In the genomic region with DNA sequence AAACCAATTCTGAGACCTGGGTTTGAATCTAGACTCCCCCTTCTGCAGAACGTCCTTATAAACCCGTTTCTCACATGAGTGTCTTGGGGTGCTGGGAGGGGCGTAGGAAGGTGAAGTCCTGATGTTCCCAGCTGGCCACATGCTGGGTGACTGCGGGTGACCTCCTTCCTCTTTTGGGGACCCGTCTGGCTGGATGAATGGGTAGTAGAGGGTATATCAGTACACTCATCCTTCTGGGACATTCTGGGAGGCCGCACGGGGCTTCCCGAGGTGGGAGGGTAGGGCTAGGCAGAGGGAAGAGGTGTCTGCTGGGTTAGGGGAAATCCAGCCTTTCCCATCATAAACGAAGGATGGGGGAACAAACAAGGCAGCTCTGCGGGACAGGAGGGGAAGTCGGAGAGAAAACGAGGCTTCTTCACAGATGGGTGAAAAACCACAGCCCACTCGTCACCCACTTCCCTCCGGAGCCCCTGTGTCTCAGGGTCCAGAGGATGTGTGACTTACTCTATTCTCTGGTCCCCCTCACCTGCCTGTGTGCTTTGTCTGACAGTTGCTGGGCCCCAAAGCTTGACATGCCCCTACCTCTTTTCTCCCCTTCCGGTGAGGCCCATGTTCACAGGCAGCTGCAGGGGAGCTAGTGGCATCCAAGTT, we compare ENCODE assay signal across 19 mouse cellular contexts. TPM values are rescaled to one million over a fixed set of nuclear protein-coding genes. Genes with fewer than 3 reads are reported as not detected.
DNase-seq lines count a peak whose midpoint lies in the region; ATAC-seq and TF ChIP-seq lines count a peak whose summit lies in the region.
"Had no signal": no experiment of that assay in that cellular context is flagged by ENCODE, and none has a peak within 500 bp of the region (broad histone marks: within the 10 kb centered on the region; RNA-seq: fewer than 3 reads in every experiment).

No protein-coding gene starts in this region.

- ATAC-seq in heart, embryonic 16.5 days (replicated peaks; ENCODE audit: extremely low read depth, insufficient read depth, low FRiP score) = peak; percentile 37
- ATAC-seq in inflammation-experienced regulatory T-cells, adult 6 months = peak; percentile 62
- ATAC-seq in stomach, postnatal 0 days (ENCODE audit: low FRiP score, low TSS enrichment) = no peak
- ATAC-seq: forebrain, embryonic 14.5 days had no signal

- DNase-seq in heart, postnatal 14 days = no peak
- DNase-seq in CD4-positive, CD25-positive, alpha-beta regulatory T cell, adult 2 months (ENCODE audit: low read depth, low spot score) = peak; percentile 56
- peak; percentile 72 to 84 for DNase-seq in thymus, adult 18-20 months
- DNase-seq in left cerebral cortex, adult 9 months (ENCODE audit: low spot score in 2 of 2) = no peak
- no peak for DNase-seq in stomach, postnatal 0 days (ENCODE audit: low spot score)
- DNase-seq in adrenal gland, postnatal 4 days (ENCODE audit: low spot score in 2 of 2) = no peak
- DNase-seq: cerebellum, postnatal 10 days; gastrocnemius, adult 2 months; kidney, postnatal 14 days had no signal

- H3K27ac ChIP-seq in heart, embryonic 16.5 days (ENCODE audit: low read length) = peak overlapping the region; percentile 30; the same call in 1 of the 2 replicates
- H3K27ac ChIP-seq in stomach, postnatal 0 days (replicated peaks) = no peak overlapping the region
- H3K27ac ChIP-seq: gastrocnemius, adult 2 months; heart, embryonic 13.5 days; limb, embryonic 12.5 days; lung, embryonic 15.5 days; midbrain, embryonic 12.5 days had no signal

- H3K36me3 ChIP-seq in heart, embryonic 16.5 days (ENCODE audit: control insufficient read depth, insufficient read depth) = no peaks in the 10 kb centered on the region
- H3K36me3 ChIP-seq in stomach, postnatal 0 days (ENCODE audit: control insufficient read depth, insufficient read depth, low read length) = no peaks in the 10 kb centered on the region
- H3K36me3 ChIP-seq: heart, embryonic 13.5 days; limb, embryonic 12.5 days; lung, embryonic 15.5 days; midbrain, embryonic 12.5 days had no signal

- H3K27me3 ChIP-seq in heart, embryonic 16.5 days (ENCODE audit: control insufficient read depth, insufficient read depth, low read length) = peaks cover 19% of the 10 kb centered on the region
- H3K27me3 ChIP-seq in stomach, postnatal 0 days (ENCODE audit: control insufficient read depth, insufficient read depth, low read length) = no peaks in the 10 kb centered on the region

- TF ChIP-seq CTCF in stomach, postnatal 0 days (IDR thresholded peaks at IDR 0.05; ENCODE audit: low read depth) = no peak

- no peak overlapping the region for H3K9ac ChIP-seq in heart, embryonic 16.5 days (ENCODE audit: low read length)
- H3K9ac ChIP-seq in stomach, postnatal 0 days (ENCODE audit: low read length) = no peak overlapping the region
- H3K9ac ChIP-seq: heart, embryonic 13.5 days; limb, embryonic 12.5 days; lung, embryonic 15.5 days; midbrain, embryonic 12.5 days had no signal

- H3K4me3 ChIP-seq in heart, embryonic 16.5 days (ENCODE audit: low read length) = no peak overlapping the region
- no peak overlapping the region for H3K4me3 ChIP-seq in stomach, postnatal 0 days (ENCODE audit: low read depth, low read length)
- H3K4me3 ChIP-seq: gastrocnemius, adult 2 months; heart, embryonic 13.5 days; limb, embryonic 12.5 days; lung, embryonic 15.5 days; midbrain, embryonic 12.5 days had no signal

- peaks cover 8% of the 10 kb centered on the region for H3K4me1 ChIP-seq in heart, embryonic 16.5 days (ENCODE audit: control insufficient read depth, insufficient read depth, low read length)
- no peaks in the 10 kb centered on the region for H3K4me1 ChIP-seq in stomach, postnatal 0 days (replicated peaks; ENCODE audit: control insufficient read depth, insufficient read depth)
- H3K4me1 ChIP-seq: limb, embryonic 12.5 days; midbrain, embryonic 12.5 days had no signal

- TF ChIP-seq EP300 in stomach, postnatal 0 days (optimal IDR thresholded peaks at IDR 0.05) = no peak

- H3K4me2 ChIP-seq in heart, embryonic 16.5 days (ENCODE audit: low read depth, low read length) = no peak overlapping the region
- H3K4me2 ChIP-seq in stomach, postnatal 0 days (replicated peaks; ENCODE audit: low read depth) = no peak overlapping the region
- H3K4me2 ChIP-seq: heart, embryonic 13.5 days; limb, embryonic 12.5 days; lung, embryonic 15.5 days; midbrain, embryonic 12.5 days had no signal

- 47% methylated on average over 15 of the region's 15 CpGs for whole genome bisulfite sequencing in heart, embryonic 16.5 days
- WGBS in stomach, postnatal 0 days = 62% methylated on average over 15 of the region's 15 CpGs

- H3K9me3 ChIP-seq in heart, embryonic 16.5 days (replicated peaks; ENCODE audit: control insufficient read depth, low read length) = no peaks in the 10 kb centered on the region
- no peaks in the 10 kb centered on the region for H3K9me3 ChIP-seq in stomach, postnatal 0 days (ENCODE audit: control insufficient read depth, low read length)
- H3K9me3 ChIP-seq: heart, embryonic 13.5 days; limb, embryonic 12.5 days; lung, embryonic 15.5 days; midbrain, embryonic 12.5 days had no signal

- intact Hi-C loops in heart, postnatal 14 days (cut with DNase I) = no loop called here

RNA-seq across cellular contexts. Expression of a gene that starts 7.2 kb away (rescaled TPM):
- polyA plus RNA-seq in heart, embryonic 16.5 days (2015; fragmentation: Nextera tagmentation; extraction: Ambion mirVana) = not detected in 2 replicates
- not detected for total RNA-seq in heart, postnatal 14 days (2021)
- not detected for polyA plus RNA-seq in inflammation-experienced regulatory T-cells, adult 6 months (2017; shearing (Covaris generic))
- polyA plus RNA-seq in stomach, postnatal 0 days (2015; fragmentation: Nextera tagmentation; extraction: Ambion mirVana) = 0.29 and 0.41 TPM in 2 replicates
- total RNA-seq in adrenal gland, postnatal 4 days (2021) = not detected
- total RNA-seq: gastrocnemius, adult 2 months had no signal
- polyA plus RNA-seq: heart, embryonic 13.5 days; lung, embryonic 15.5 days had no signal

RNA-seq across cellular contexts. Expression of a gene that starts 16.5 kb away (rescaled TPM):
- not detected in 2 replicates for polyA plus RNA-seq in heart, embryonic 16.5 days (2015; fragmentation: Nextera tagmentation; extraction: Ambion mirVana)
- total RNA-seq in heart, postnatal 14 days (2021) = 1 to 10 TPM in 1 of 2 experiments, under 1 TPM in 1; 0.34 to 1.2 TPM
- under 1 TPM in 2 of 3 experiments, not detected in 1; 0.55 to 0.59 TPM for polyA plus RNA-seq in inflammation-experienced regulatory T-cells, adult 6 months (2017; shearing (Covaris generic))
- not detected in 2 replicates for polyA plus RNA-seq in stomach, postnatal 0 days (2015; fragmentation: Nextera tagmentation; extraction: Ambion mirVana)
- total RNA-seq in adrenal gland, postnatal 4 days (2021) = under 1 TPM in 1 of 2 experiments, not detected in 1; 0.20 TPM
- total RNA-seq: gastrocnemius, adult 2 months; layer of hippocampus, postnatal 25 days had no signal
- polyA plus RNA-seq: embryonic facial prominence, embryonic 14.5 days; forebrain, embryonic 14.5 days; limb, embryonic 12.5 days; lung, embryonic 15.5 days had no signal

RNA-seq across cellular contexts. Expression of a gene that starts 22.1 kb away (rescaled TPM):
- polyA plus RNA-seq in heart, embryonic 16.5 days (2015; fragmentation: Nextera tagmentation; extraction: Ambion mirVana) = 3.1 and 4.1 TPM in 2 replicates
- 1 to 10 TPM; 3.9 to 4.5 TPM for total RNA-seq in heart, postnatal 14 days (2021)
- polyA plus RNA-seq in inflammation-experienced regulatory T-cells, adult 6 months (2017; shearing (Covaris generic)) = 10 to 100 TPM; 13.6 to 19.9 (median 18.5) TPM
- polyA plus RNA-seq in stomach, postnatal 0 days (2015; fragmentation: Nextera tagmentation; extraction: Ambion mirVana) = 8.9 and 9.1 TPM in 2 replicates
- total RNA-seq in adrenal gland, postnatal 4 days (2021) = 10 to 100 TPM in 1 of 2 experiments, 1 to 10 TPM in 1; 9.6 to 11.5 TPM

RNA-seq across cellular contexts. Expression of a gene that starts 43.1 kb away (rescaled TPM):
- polyA plus RNA-seq in heart, embryonic 16.5 days (2015; fragmentation: Nextera tagmentation; extraction: Ambion mirVana) = 0.04 TPM in 1 of 2 replicates, not detected in the other
- not detected for total RNA-seq in heart, postnatal 14 days (2021)
- polyA plus RNA-seq in inflammation-experienced regulatory T-cells, adult 6 months (2017; shearing (Covaris generic)) = not detected
- 9.5 and 10.2 TPM in 2 replicates for polyA plus RNA-seq in stomach, postnatal 0 days (2015; fragmentation: Nextera tagmentation; extraction: Ambion mirVana)
- not detected for total RNA-seq in adrenal gland, postnatal 4 days (2021)
- total RNA-seq: gastrocnemius, adult 2 months; layer of hippocampus, postnatal 25 days had no signal
- polyA plus RNA-seq: forebrain, embryonic 14.5 days; heart, embryonic 13.5 days; limb, embryonic 12.5 days; lung, embryonic 15.5 days; midbrain, embryonic 12.5 days; neural tube, embryonic 14.5 days had no signal

RNA-seq across cellular contexts. Expression of a gene that starts 48.0 kb away (rescaled TPM):
- polyA plus RNA-seq in heart, embryonic 16.5 days (2015; fragmentation: Nextera tagmentation; extraction: Ambion mirVana) = 1.2 and 2.0 TPM in 2 replicates
- total RNA-seq in heart, postnatal 14 days (2021) = not detected
- polyA plus RNA-seq in inflammation-experienced regulatory T-cells, adult 6 months (2017; shearing (Covaris generic)) = under 1 TPM in 1 of 3 experiments, not detected in 2; 0.68 TPM
- polyA plus RNA-seq in stomach, postnatal 0 days (2015; fragmentation: Nextera tagmentation; extraction: Ambion mirVana) = 44.4 and 48.5 TPM in 2 replicates
- 1 to 10 TPM in 1 of 2 experiments, under 1 TPM in 1; 0.68 to 1.0 TPM for total RNA-seq in adrenal gland, postnatal 4 days (2021)
- total RNA-seq: gastrocnemius, adult 2 months; layer of hippocampus, postnatal 25 days had no signal
- polyA plus RNA-seq: forebrain, embryonic 14.5 days had no signal

Comparison
In these comparisons a context has a peak if more than half of its experiments do, and no peak if none do; other contexts are left out.
1. DNase-seq: peak in CD4-positive, CD25-positive, alpha-beta regulatory T cell, adult 2 months (single experiment) and thymus, adult 18-20 months (2 of 2); none in heart, postnatal 14 days (0 of 2), left cerebral cortex, adult 9 months (0 of 2), stomach, postnatal 0 days (single experiment) and adrenal gland, postnatal 4 days (0 of 2).